In the genomic region with DNA sequence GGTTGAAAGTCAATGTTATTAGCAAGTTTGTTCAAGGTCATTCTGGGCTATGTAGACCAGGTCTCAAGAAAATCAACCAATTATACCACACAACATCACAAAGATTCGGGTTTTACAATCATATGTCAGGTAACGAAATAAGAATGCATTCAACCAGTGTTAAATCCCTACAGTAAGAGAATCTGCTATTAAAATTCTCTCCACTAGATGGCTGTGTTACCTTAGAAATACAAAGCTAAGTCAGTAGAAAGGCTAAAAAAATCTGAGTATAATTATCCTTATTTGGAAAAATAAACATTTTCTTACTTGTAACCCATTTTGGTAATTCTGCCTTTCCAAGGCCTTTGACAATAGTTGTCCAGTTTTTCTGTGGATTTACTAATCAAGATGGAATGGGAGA, we compare ENCODE assay signal across 11 mouse cellular contexts. TPM values are rescaled to one million over a fixed set of nuclear protein-coding genes. Genes with fewer than 3 reads are reported as not detected.
DNase-seq lines count a peak whose midpoint lies in the region; TF ChIP-seq lines count a peak whose summit lies in the region.
"Had no signal": no experiment of that assay in that cellular context is flagged by ENCODE, and none has a peak within 500 bp of the region (broad histone marks: within the 10 kb centered on the region; RNA-seq: fewer than 3 reads in every experiment).

No protein-coding gene starts in this region.

- TF ChIP-seq CTCF in left cerebral cortex, adult 2 months (IDR thresholded peaks at IDR 0.05), result peak; percentile 79

- no peak overlapping the region for H3K27ac ChIP-seq in left cerebral cortex, adult 2 months
- H3K27ac ChIP-seq: liver, embryonic 14.5 days had no signal

- intact Hi-C loops in left cerebral cortex, adult 2 months (cut with DNase I), result loop anchor here (2.0 to 10.0 kb wide), 4 partner anchors 190 to 1028 kb away; no protein-coding TSS in a partner anchor
- intact Hi-C loops in left cerebral cortex, postnatal 4 days (cut with DNase I), result loop anchor here (10.0 kb wide), 1 partner anchor 188 kb away; no protein-coding TSS in a partner anchor

- DNase-seq in embryo, embryonic 10.5 days (ENCODE audit: low spot score), result peak; percentile 64
- no peak for DNase-seq in embryo, embryonic 10 days (ENCODE audit: low spot score)
- DNase-seq in left cerebral cortex, adult 2 months (ENCODE audit: extremely low spot score in 1 of 2, low spot score in 2 of 2), result no peak
- DNase-seq in left cerebral cortex, postnatal 4 days, result no peak
- peak; percentile 38 for DNase-seq in MN1 (ENCODE audit: low spot score)
- DNase-seq in induced T-regulatory cell, adult 2 months (ENCODE audit: low read depth), result peak; percentile 55
- DNase-seq in adrenal gland, postnatal 36 days, result no peak
- no peak for DNase-seq in spleen, postnatal 4 days (ENCODE audit: low spot score in 2 of 2)
- DNase-seq: cerebellum, adult 8-10 months; heart, postnatal 14 days had no signal

- H3K4me3 ChIP-seq in left cerebral cortex, adult 2 months, result no peak overlapping the region

RNA-seq across cellular contexts. Expression of gene Mtrf1l, which starts 23.2 kb away (rescaled TPM):
- 10 to 100 TPM in 1 of 2 experiments, 1 to 10 TPM in 1; 8.2 to 10.0 TPM for total RNA-seq in left cerebral cortex, adult 2 months (2021)
- 10 to 100 TPM; 10.7 to 11.4 TPM for total RNA-seq in left cerebral cortex, postnatal 4 days (2021)
- total RNA-seq in adrenal gland, postnatal 36 days (2021), result 10 to 100 TPM; 11.6 to 14.4 TPM

RNA-seq across cellular contexts. Expression of gene Fbxo5, which starts 41.5 kb away (rescaled TPM):
- total RNA-seq in left cerebral cortex, adult 2 months (2021), result 1 to 10 TPM; 1.3 to 1.7 TPM
- 1 to 10 TPM; 4.0 to 4.6 TPM for total RNA-seq in left cerebral cortex, postnatal 4 days (2021)
- total RNA-seq in adrenal gland, postnatal 36 days (2021), result 1 to 10 TPM; 3.2 to 4.1 TPM

Comparison
In these comparisons a context has a peak if more than half of its experiments do, and no peak if none do; other contexts are left out.
1. DNase-seq: peak in embryo, embryonic 10.5 days (single experiment), MN1 (single experiment) and induced T-regulatory cell, adult 2 months (single experiment); none in embryo, embryonic 10 days (single experiment), left cerebral cortex, adult 2 months (0 of 2), left cerebral cortex, postnatal 4 days (single experiment), adrenal gland, postnatal 36 days (0 of 2) and spleen, postnatal 4 days (0 of 2).